Mouse (Mus musculus) frontal cortex, postnatal 14 days (tissue): ENCODE measurements at regions not wholly inside any gene's neighbourhood (a gene's known extent, or its start where the extent isn't known, plus 50 kb on each side); places are given as distances from the start of the nearest gene placed in this dataset.

Experiments
- DNase-seq, 2 experiments: peaks; one replicate each; pipeline ENCODE4 v3.0.0; 2022; ENCODE audit warnings: low spot score in 2 of 2

DNA sequence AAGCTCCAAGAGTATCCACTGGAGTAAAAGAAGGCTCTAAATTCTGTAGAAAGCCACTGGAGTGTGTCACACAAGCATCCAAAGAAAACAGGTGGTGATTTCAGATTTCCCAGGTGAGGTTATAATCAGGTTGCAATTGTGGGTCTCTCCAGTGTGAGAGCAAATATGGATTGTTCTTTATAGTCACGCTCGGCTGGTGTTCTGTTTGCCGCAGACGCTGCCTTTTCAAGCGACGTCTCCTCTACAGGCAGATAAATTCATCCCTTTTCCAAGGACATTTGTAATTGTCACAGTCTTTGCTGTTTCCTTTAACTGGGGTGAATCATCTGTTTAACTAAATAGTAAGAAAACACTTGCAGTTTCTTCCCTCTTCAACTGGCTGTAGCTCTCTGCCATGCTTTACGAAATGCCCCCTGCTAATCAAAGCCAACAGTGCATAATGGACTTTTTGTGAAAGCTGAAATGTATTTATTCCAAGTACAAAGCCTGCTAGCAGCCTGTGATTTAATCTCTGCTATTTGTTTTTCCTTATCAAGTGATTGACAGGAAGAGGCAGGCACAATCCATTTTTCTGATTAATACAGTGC is 502.4 kb downstream of the Trim52 start:
- DNase-seq: no peak
